Mouse (Mus musculus): ENCODE data around the gene Ascl5. TPM values are rescaled to one million over a fixed set of nuclear protein-coding genes. Genes with fewer than 3 reads are reported as not detected.

Ascl5 gene
- polyA plus RNA-seq, 1 experiment: not detected

DNA sequence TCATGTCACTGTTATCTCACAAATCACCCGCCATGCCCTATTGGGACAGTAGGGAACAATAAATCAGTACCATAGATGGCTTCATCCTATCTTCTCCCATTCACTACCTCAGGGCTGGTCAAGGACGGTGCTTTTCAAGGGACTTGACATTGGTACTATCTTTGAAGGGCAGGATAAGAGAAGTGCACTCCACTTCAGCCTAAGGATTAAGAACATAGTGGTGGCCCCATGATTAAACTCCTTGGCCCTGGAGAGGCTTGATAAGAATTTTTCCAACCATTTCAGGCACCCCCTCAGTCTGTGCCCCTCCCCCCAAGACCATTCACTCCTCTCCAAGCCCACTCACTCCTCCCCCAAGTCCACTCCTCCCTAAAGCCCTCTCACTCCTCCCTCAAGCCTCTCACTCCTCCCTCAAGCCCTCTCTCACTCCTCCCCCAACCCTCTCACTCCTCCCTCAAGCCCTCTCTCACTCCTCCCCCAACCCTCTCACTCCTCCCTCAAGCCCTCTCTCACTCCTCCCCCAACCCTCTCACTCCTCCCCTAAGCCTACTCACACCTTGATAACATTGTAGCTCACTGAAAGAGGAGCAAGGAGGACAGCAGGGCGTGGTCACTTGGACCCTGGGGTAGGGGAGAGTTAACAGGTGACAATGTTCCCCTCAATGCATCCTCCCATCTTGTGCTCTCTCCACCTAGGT is 35.5 kb downstream of the Ascl5 start:
- Histone ChIP-seq H3K36me3 (ENCODE audit: control insufficient read depth, insufficient read depth, low read length) (no peaks in the 10 kb centered on the region), H3K27ac (ENCODE audit: insufficient read depth, low read length) (no peak overlapping the region), H3K4me1 (ENCODE audit: control insufficient read depth, insufficient read depth, insufficient read length) (no peaks in the 10 kb centered on the region), H3K4me3 (ENCODE audit: extremely low read depth, insufficient read depth, insufficient read length) (no peak overlapping the region), H3K27me3 (ENCODE audit: control insufficient read depth, insufficient read depth, low read length) (no peaks in the 10 kb centered on the region)
- DNase-seq (ENCODE audit: low read depth in 1 of 2, low spot score in 2 of 2): no peak
- WGBS: 79% methylated on average over 3 of the region's 3 CpGs
- TF ChIP-seq CTCF (IDR thresholded peaks at IDR 0.05; ENCODE audit: extremely low read depth, insufficient read depth, insufficient read length, insufficient replicate concordance) (no peak), POLR2A (IDR thresholded peaks at IDR 0.05; ENCODE audit: low read depth, low read length) (no peak)

DNA sequence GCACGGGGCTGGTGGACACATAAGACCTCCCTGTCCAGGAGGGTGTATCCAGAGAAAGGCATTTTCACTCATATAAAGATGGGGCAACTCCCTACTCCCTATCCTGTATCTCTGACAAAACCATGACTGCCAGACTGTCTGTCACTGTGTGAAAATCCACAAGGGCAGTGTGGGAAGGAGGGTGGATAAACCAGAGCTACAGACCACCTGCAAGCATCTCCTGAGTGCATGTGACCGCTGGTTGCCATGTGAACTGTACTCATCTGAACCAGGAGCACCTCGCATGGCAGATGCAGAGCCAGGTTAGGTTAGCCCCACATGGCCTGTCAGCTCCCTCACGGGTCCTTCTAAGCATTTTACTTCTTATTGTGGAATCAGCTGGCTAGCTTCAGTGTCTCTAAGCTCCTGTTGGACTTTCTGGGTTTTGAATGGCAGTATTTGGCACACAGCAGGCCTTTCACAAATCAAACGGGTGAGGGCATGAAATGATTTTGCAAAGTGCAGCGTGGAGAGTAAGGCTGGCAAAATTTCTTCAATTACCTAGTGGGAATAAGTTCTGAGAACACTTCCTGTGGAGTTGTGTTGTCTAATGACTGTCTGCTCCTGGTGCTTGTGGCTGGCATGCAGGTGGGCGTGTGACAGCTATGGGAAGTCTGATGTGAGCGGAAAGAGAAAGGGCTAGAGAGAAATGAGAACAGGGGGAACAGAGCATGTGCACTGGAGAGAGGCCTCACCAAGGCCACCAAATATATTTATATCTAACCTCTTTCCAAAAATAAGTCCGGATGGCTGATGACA is 39.0 kb downstream of the Ascl5 start:
- Histone ChIP-seq H3K27me3 (ENCODE audit: control insufficient read depth, insufficient read depth, low read length) (no peaks in the 10 kb centered on the region), H3K4me3 (ENCODE audit: extremely low read depth, insufficient read depth, insufficient read length) (no peak overlapping the region), H3K36me3 (ENCODE audit: control insufficient read depth, insufficient read depth, low read length) (no peaks in the 10 kb centered on the region), H3K4me1 (ENCODE audit: control insufficient read depth, insufficient read depth, insufficient read length) (no peaks in the 10 kb centered on the region), H3K27ac (ENCODE audit: insufficient read depth, low read length) (no peak overlapping the region)
- no peak for DNase-seq (ENCODE audit: low read depth in 1 of 2, low spot score in 2 of 2)
- WGBS: 67% methylated on average over 9 of the region's 9 CpGs
- no peak for TF ChIP-seq CTCF (IDR thresholded peaks at IDR 0.05; ENCODE audit: extremely low read depth, insufficient read depth, insufficient read length, insufficient replicate concordance)
- TF ChIP-seq POLR2A (IDR thresholded peaks at IDR 0.05; ENCODE audit: low read depth, low read length): no peak

- 78% methylated on average over 3 of the region's 3 CpGs for WGBS
- H3K4me3 ChIP-seq (ENCODE audit: extremely low read depth, insufficient read depth, insufficient read length): no peak overlapping the region
- H3K36me3 ChIP-seq (ENCODE audit: control insufficient read depth, insufficient read depth, low read length): no peaks in the 10 kb centered on the region
- H3K4me1 ChIP-seq (ENCODE audit: control insufficient read depth, insufficient read depth, insufficient read length): no peaks in the 10 kb centered on the region
- H3K27ac ChIP-seq (ENCODE audit: insufficient read depth, low read length): no peak overlapping the region
- DNase-seq (ENCODE audit: low read depth in 1 of 2, low spot score in 2 of 2): no peak
- no peaks in the 10 kb centered on the region for H3K27me3 ChIP-seq (ENCODE audit: control insufficient read depth, insufficient read depth, low read length)
- TF ChIP-seq CTCF (IDR thresholded peaks at IDR 0.05; ENCODE audit: extremely low read depth, insufficient read depth, insufficient read length, insufficient replicate concordance) (no peak), POLR2A (IDR thresholded peaks at IDR 0.05; ENCODE audit: low read depth, low read length) (no peak)
Measured at GRCm38 (mm10) chr1:136093726-136094125, 43.1 kb downstream of the Ascl5 start.

DNA sequence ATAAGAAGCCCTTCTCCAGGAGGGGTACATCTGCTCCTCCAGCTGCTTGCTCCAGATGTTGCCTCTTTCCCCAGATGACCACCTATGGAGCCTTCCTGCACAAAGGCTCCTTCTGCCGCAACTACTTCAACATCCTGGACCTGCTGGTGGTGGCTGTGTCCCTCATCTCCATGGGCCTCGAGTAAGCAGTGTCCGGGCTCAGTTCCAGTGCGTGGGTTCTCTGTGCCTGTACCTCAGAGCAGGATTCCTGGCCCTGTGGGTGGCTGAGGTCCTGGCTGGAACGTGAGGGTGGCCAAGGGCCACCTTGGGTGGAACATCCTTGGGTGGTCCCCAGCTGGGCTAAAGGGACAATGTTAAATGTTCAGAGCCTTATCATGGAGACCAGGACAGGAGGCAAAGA is 44.2 kb downstream of the Ascl5 start:
- H3K4me1 ChIP-seq (ENCODE audit: control insufficient read depth, insufficient read depth, insufficient read length): no peaks in the 10 kb centered on the region
- H3K36me3 ChIP-seq (ENCODE audit: control insufficient read depth, insufficient read depth, low read length): no peaks in the 10 kb centered on the region
- no peaks in the 10 kb centered on the region for H3K27me3 ChIP-seq (ENCODE audit: control insufficient read depth, insufficient read depth, low read length)
- 84% methylated on average over 5 of the region's 5 CpGs for WGBS
- DNase-seq (ENCODE audit: low read depth in 1 of 2, low spot score in 2 of 2): no peak
- no peak overlapping the region for H3K4me3 ChIP-seq (ENCODE audit: extremely low read depth, insufficient read depth, insufficient read length)
- TF ChIP-seq CTCF (IDR thresholded peaks at IDR 0.05; ENCODE audit: extremely low read depth, insufficient read depth, insufficient read length, insufficient replicate concordance) (no peak), POLR2A (IDR thresholded peaks at IDR 0.05; ENCODE audit: low read depth, low read length) (no peak)
- no peak overlapping the region for H3K27ac ChIP-seq (ENCODE audit: insufficient read depth, low read length)

Other genes with a start within 250 kb of the Ascl5 start
- 3.1 and 5.1 TPM in 2 replicates for gene Lad1, start 232.2 kb upstream of the Ascl5 start, polyA plus RNA-seq (2012; rRNA removed)
- 0.52 and 0.75 TPM in 2 replicates for gene Tnnt2, start 214.4 kb upstream of the Ascl5 start, polyA plus RNA-seq (2012; rRNA removed)
- gene Pkp1, start 131.6 kb upstream of the Ascl5 start, polyA plus RNA-seq (2012; rRNA removed): not detected in 2 replicates
- gene Igfn1, start 44.5 kb upstream of the Ascl5 start, polyA plus RNA-seq (2012; rRNA removed): 0.41 TPM in 1 of 2 replicates, not detected in the other
- 27.3 and 34.1 TPM in 2 replicates for gene Tmem9, start 42.7 kb upstream of the Ascl5 start, polyA plus RNA-seq (2012; rRNA removed)
- 4.3 and 5.1 TPM in 2 replicates for gene Cacna1s, start 1.9 kb downstream of the Ascl5 start, polyA plus RNA-seq (2012; rRNA removed)
- 79.2 and 111 TPM in 2 replicates for gene Kif21b, start 80.6 kb downstream of the Ascl5 start, polyA plus RNA-seq (2012; rRNA removed)
- gene Mroh3, start 162.0 kb downstream of the Ascl5 start, polyA plus RNA-seq (2012; rRNA removed): not detected in 2 replicates
- 0.15 and 0.32 TPM in 2 replicates for gene Inava, start 183.5 kb downstream of the Ascl5 start, polyA plus RNA-seq (2012; rRNA removed)
- 3.1 and 6.8 TPM in 2 replicates for gene Gpr25, start 210.1 kb downstream of the Ascl5 start, polyA plus RNA-seq (2012; rRNA removed)